In the genomic region with DNA sequence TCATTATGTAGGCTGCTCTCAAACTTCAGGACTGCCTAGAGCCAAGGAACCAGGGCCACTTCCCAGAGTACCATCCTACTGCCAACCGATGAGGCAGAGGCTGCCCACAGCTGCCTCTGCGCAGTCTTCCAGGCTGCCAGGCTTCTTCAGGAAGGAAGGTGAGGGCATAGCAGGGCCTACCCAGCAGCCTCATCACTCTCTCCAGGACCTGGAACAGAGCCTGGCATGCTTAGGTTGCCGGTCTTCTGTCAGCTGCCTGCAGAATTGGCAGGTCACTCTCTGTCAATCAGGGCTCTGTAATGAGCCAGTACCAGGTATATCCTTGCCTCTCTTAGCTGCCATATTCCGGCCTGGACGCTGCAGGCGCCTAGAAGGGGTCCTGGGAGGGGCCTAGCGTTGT, we compare ENCODE assay signal across 17 mouse cellular contexts. TPM values are rescaled to one million over a fixed set of nuclear protein-coding genes. Genes with fewer than 3 reads are reported as not detected.
A peak's percentile ranks its signal among the peaks of the same experiment; 100 is the strongest.
DNase-seq lines count a peak whose midpoint lies in the region; ATAC-seq and TF ChIP-seq lines count a peak whose summit lies in the region.
"Had no signal": no experiment of that assay in that cellular context is flagged by ENCODE, and none has a peak within 500 bp of the region (broad histone marks: within the 10 kb centered on the region; RNA-seq: fewer than 3 reads in every experiment).

No protein-coding gene starts in this region.

- peak overlapping the region; percentile 11; the same call in 1 of the 2 replicates for H3K4me3 ChIP-seq in layer of hippocampus, adult 2 months
- no peak overlapping the region for H3K4me3 ChIP-seq in neural tube, embryonic 12.5 days
- H3K4me3 ChIP-seq: heart, embryonic 13.5 days; limb, embryonic 10.5 days; midbrain, embryonic 12.5 days had no signal

- WGBS in neural tube, embryonic 12.5 days: 81% methylated on average over 7 of the region's 7 CpGs

- peak; percentile 81 for DNase-seq in cerebellum, postnatal 14 days
- DNase-seq in cerebellum, postnatal 4 days (ENCODE audit: low spot score in 2 of 2): no peak
- no peak for DNase-seq in layer of hippocampus, adult 2 months (ENCODE audit: low spot score in 2 of 2)
- no peak for DNase-seq in layer of hippocampus, postnatal 10 days (ENCODE audit: low spot score in 2 of 2)
- no peak for DNase-seq in neural tube, embryonic 10.5 days (ENCODE audit: extremely low spot score, low spot score)
- DNase-seq in right cerebral cortex, postnatal 36 days (ENCODE audit: low spot score in 2 of 2): no peak
- DNase-seq: kidney, adult 18-20 months; lung, adult 18-20 months; lung, postnatal 36 days; thymus, postnatal 25 days had no signal

- H3K27ac ChIP-seq in layer of hippocampus, adult 2 months: peak overlapping the region; percentile 71
- no peak overlapping the region for H3K27ac ChIP-seq in neural tube, embryonic 12.5 days
- H3K27ac ChIP-seq: heart, embryonic 13.5 days; midbrain, embryonic 12.5 days; stomach, postnatal 0 days had no signal

- H3K9ac ChIP-seq in neural tube, embryonic 12.5 days: no peak overlapping the region
- H3K9ac ChIP-seq: heart, embryonic 13.5 days had no signal

- no peaks in the 10 kb centered on the region for H3K36me3 ChIP-seq in neural tube, embryonic 12.5 days
- H3K36me3 ChIP-seq: midbrain, embryonic 12.5 days had no signal

- no peaks in the 10 kb centered on the region for H3K9me3 ChIP-seq in neural tube, embryonic 12.5 days
- H3K9me3 ChIP-seq: heart, embryonic 13.5 days; limb, embryonic 10.5 days; midbrain, embryonic 12.5 days had no signal

- TF ChIP-seq CTCF in layer of hippocampus, adult 2 months (conservative IDR thresholded peaks at IDR 0.05): no peak

- no peaks in the 10 kb centered on the region for H3K27me3 ChIP-seq in neural tube, embryonic 12.5 days (replicated peaks)
- H3K27me3 ChIP-seq: Patski had no signal

- peak overlapping the region; percentile 33; the same call in 1 of the 2 replicates for H3K4me2 ChIP-seq in neural tube, embryonic 12.5 days (replicated peaks)
- H3K4me2 ChIP-seq: heart, embryonic 13.5 days had no signal

- ATAC-seq in neural tube, embryonic 12.5 days (ENCODE audit: low FRiP score, low read depth): no peak
- ATAC-seq: Patski had no signal

- H3K4me1 ChIP-seq in neural tube, embryonic 12.5 days: peaks cover 33% of the 10 kb centered on the region

RNA-seq across cellular contexts. Expression of a gene that starts 15.9 kb away (rescaled TPM):
- total RNA-seq in layer of hippocampus, adult 2 months (2021): 10 to 100 TPM; 32.2 to 33.2 TPM
- total RNA-seq in layer of hippocampus, postnatal 10 days (2021): 10 to 100 TPM; 33.5 to 33.7 TPM
- 16.6 and 17.3 TPM in 2 replicates for polyA plus RNA-seq in neural tube, embryonic 12.5 days (2016; fragmentation: Nextera tagmentation; extraction: Ambion mirVana)
- total RNA-seq: granulocyte monocyte progenitor cell, adult 5-6 weeks had no signal

RNA-seq across cellular contexts. Expression of a gene that starts 22.2 kb away (rescaled TPM):
- 1 to 10 TPM in 1 of 2 experiments, under 1 TPM in 1; 0.79 to 2.0 TPM for total RNA-seq in layer of hippocampus, adult 2 months (2021)
- total RNA-seq in layer of hippocampus, postnatal 10 days (2021): 1 to 10 TPM; 1.8 to 2.0 TPM
- polyA plus RNA-seq in neural tube, embryonic 12.5 days (2016; fragmentation: Nextera tagmentation; extraction: Ambion mirVana): 1.4 and 2.7 TPM in 2 replicates
- total RNA-seq: granulocyte monocyte progenitor cell, adult 5-6 weeks had no signal

RNA-seq across cellular contexts. Expression of a gene that starts 33.1 kb away (rescaled TPM):
- 10 to 100 TPM; 58.6 to 61.3 TPM for total RNA-seq in layer of hippocampus, adult 2 months (2021)
- 100 to 1,000 TPM; 122 to 125 TPM for total RNA-seq in layer of hippocampus, postnatal 10 days (2021)
- polyA plus RNA-seq in neural tube, embryonic 12.5 days (2016; fragmentation: Nextera tagmentation; extraction: Ambion mirVana): 44.5 and 46.9 TPM in 2 replicates
- total RNA-seq: granulocyte monocyte progenitor cell, adult 5-6 weeks had no signal

RNA-seq across cellular contexts. Expression of a gene that starts 37.0 kb away (rescaled TPM):
- 100 to 1,000 TPM; 411 to 424 TPM for total RNA-seq in layer of hippocampus, adult 2 months (2021)
- total RNA-seq in layer of hippocampus, postnatal 10 days (2021): 100 to 1,000 TPM; 386 to 393 TPM
- polyA plus RNA-seq in neural tube, embryonic 12.5 days (2016; fragmentation: Nextera tagmentation; extraction: Ambion mirVana): 308 and 323 TPM in 2 replicates

RNA-seq across cellular contexts. Expression of a gene that starts 41.7 kb away (rescaled TPM):
- 10 to 100 TPM; 10.1 to 12.1 TPM for total RNA-seq in layer of hippocampus, adult 2 months (2021)
- total RNA-seq in layer of hippocampus, postnatal 10 days (2021): 10 to 100 TPM in 1 of 2 experiments, 1 to 10 TPM in 1; 9.6 to 10.6 TPM
- polyA plus RNA-seq in neural tube, embryonic 12.5 days (2016; fragmentation: Nextera tagmentation; extraction: Ambion mirVana): 23.0 and 27.5 TPM in 2 replicates

Comparison
In these comparisons a context has a peak if more than half of its experiments do, and no peak if none do; other contexts are left out.
1. DNase-seq: peak in cerebellum, postnatal 14 days (2 of 2); none in cerebellum, postnatal 4 days (0 of 2), layer of hippocampus, adult 2 months (0 of 2), layer of hippocampus, postnatal 10 days (0 of 2), neural tube, embryonic 10.5 days (single experiment) and right cerebral cortex, postnatal 36 days (0 of 2).